Mouse (Mus musculus) forebrain, embryonic 16.5 days (tissue): ENCODE measurements around the gene Trim40. TPM values are rescaled to one million over a fixed set of nuclear protein-coding genes. Genes with fewer than 3 reads are reported as not detected.

Source experiments
- ATAC-seq: fragments of 200-750 bp; cut with Nextera tagmentation; 2 replicates; pipeline ENCODE4 v1.8.0; 2017; ENCODE audit warnings: mild to moderate bottlenecking, moderate library complexity
- H3K27ac ChIP-seq: fragments of 300-500 bp; sonication (generic); 2 replicates; pipeline ENCODE4 v1.5.1; 2014; ENCODE audit warnings: low read length, control low read depth
- H3K27me3 ChIP-seq: fragments of 300-500 bp; sonication (generic); replicated peaks from 2 replicates; pipeline ENCODE4 v1.6.1; 2014; ENCODE audit warnings: low read length; ENCODE audit not compliant: control insufficient read depth, insufficient read depth
- H3K36me3 ChIP-seq: fragments of 300-500 bp; sonication (generic); 2 replicates; pipeline ENCODE4 v1.6.1; 2014; ENCODE audit not compliant: control insufficient read depth, insufficient read depth
- H3K4me1 ChIP-seq: fragments of 300-500 bp; sonication (generic); replicated peaks from 2 replicates; pipeline ENCODE4 v1.6.1; 2014; ENCODE audit warnings: low read length; ENCODE audit not compliant: control insufficient read depth, insufficient read depth
- H3K4me2 ChIP-seq: fragments of 300-500 bp; sonication (generic); 2 replicates; pipeline ENCODE4 v1.6.1; 2014; ENCODE audit warnings: mild to moderate bottlenecking, low read length, control low read depth
- H3K4me3 ChIP-seq: fragments of 300-500 bp; sonication (generic); replicated peaks from 2 replicates; pipeline ENCODE4 v1.5.1; 2014; ENCODE audit warnings: mild to moderate bottlenecking, low read length, control low read depth
- H3K9ac ChIP-seq: fragments of 300-500 bp; sonication (generic); replicated peaks from 2 replicates; pipeline ENCODE4 v1.6.1; 2014; ENCODE audit warnings: low read depth, low read length, control low read depth
- H3K9me3 ChIP-seq: fragments of 300-500 bp; sonication (generic); 2 replicates; pipeline ENCODE4 v1.6.1; 2016; ENCODE audit warnings: low read length; ENCODE audit not compliant: control insufficient read depth
- WGBS: fragments of 180-500 bp; shearing (Covaris S2); extraction: QIAGEN DNeasy Blood & Tissue Kit; methylation state at CpG from one replicate; pipeline ENCODE4 v1.1.7; 2014; 5-methylcytosine and 5-hydroxymethylcytosine counted together
- polyA plus RNA-seq: library from polyadenylated mRNA; unstranded; fragments of >200 nt; fragmentation: Nextera tagmentation; extraction: Ambion mirVana; gene quantifications from 2 replicates; pipeline ENCODE4 v1.2.1, GENCODE M21; 2015

The Trim40 gene
- polyA plus RNA-seq, 1 experiment from 2014 or later = not detected

DNA sequence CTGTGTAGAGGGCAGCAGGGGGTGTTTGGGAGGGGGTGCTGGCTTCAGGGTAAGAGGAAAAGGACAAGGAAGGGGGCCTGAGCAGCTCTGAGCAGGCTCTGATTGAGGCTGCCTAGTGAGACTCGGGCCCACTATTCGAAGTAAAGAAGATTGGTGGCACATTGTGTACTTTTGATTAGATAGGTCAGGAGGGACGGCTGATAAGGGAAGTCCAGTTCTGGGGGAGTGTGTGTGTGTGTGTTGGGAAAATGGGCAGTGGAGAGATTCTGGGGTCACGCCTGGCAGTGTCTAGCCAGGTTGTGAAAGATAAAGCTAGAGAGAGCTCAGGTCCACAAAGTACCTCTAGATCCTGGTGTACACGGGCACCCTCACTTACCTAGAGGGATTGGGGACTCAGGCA is 38.3 kb downstream of the Trim40 start:
- no peak overlapping the region for H3K4me2 ChIP-seq
- WGBS = 91% methylated on average over 5 of the region's 5 CpGs
- H3K27ac ChIP-seq = no peak overlapping the region
- no peaks in the 10 kb centered on the region for H3K27me3 ChIP-seq
- no peaks in the 10 kb centered on the region for H3K4me1 ChIP-seq
- no peak overlapping the region for H3K4me3 ChIP-seq
- no peaks in the 10 kb centered on the region for H3K9me3 ChIP-seq
- no peak for ATAC-seq
- peaks cover 8% of the 10 kb centered on the region for H3K36me3 ChIP-seq
- no peak overlapping the region for H3K9ac ChIP-seq

DNA sequence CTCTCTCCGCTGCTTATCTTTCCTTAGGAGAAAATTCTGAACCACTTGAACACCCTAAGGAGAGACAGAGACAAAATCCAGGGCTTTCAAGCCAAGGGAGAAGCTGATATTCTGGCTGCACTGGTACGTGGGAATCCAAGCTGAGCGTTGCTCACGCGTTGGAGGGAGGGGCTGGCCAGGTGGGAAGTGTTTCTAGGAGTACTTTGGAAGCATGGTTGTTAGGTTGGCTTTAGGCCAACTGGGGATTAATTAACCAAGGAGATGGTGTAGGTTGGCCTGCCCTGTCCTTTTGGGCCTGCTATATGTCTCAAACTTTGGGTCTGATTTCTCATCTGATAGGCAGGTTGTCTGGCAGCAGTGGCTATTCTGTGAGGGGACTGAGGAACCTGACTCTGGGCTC is 38.7 kb downstream of the Trim40 start:
- H3K27ac ChIP-seq = no peak overlapping the region
- H3K27me3 ChIP-seq = no peaks in the 10 kb centered on the region
- H3K4me1 ChIP-seq = no peaks in the 10 kb centered on the region
- no peaks in the 10 kb centered on the region for H3K9me3 ChIP-seq
- peaks cover 6% of the 10 kb centered on the region for H3K36me3 ChIP-seq
- no peak overlapping the region for H3K4me2 ChIP-seq
- H3K9ac ChIP-seq = no peak overlapping the region
- no peak for ATAC-seq
- H3K4me3 ChIP-seq = no peak overlapping the region
- WGBS = 84% methylated on average over 5 of the region's 5 CpGs

DNA sequence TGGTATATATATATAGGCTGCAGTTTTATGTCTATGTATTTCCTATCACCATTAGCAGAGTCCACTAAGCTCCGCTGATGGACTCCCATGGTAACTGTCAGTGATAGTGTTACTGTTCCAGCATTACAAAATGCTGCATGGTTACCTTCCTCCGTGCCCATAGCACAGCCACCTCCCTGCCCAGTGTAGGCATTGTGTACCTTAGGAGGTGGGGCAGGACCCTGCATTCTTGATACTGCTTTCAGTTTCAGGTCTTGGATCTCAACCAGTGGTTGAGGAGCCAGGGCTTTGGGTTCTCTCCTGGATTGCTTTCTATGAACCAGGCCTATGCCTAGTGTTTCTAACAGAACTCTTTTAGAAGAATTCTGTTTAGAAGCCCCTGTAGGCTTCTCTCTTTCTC is 39.9 kb downstream of the Trim40 start:
- ATAC-seq = no peak
- 92% methylated on average over 2 of the region's 2 CpGs for WGBS
- H3K4me3 ChIP-seq = no peak overlapping the region
- H3K36me3 ChIP-seq = peaks cover 6% of the 10 kb centered on the region
- H3K27me3 ChIP-seq = no peaks in the 10 kb centered on the region
- no peak overlapping the region for H3K4me2 ChIP-seq
- H3K27ac ChIP-seq = no peak overlapping the region
- no peak overlapping the region for H3K9ac ChIP-seq
- H3K4me1 ChIP-seq = no peaks in the 10 kb centered on the region
- no peaks in the 10 kb centered on the region for H3K9me3 ChIP-seq

DNA sequence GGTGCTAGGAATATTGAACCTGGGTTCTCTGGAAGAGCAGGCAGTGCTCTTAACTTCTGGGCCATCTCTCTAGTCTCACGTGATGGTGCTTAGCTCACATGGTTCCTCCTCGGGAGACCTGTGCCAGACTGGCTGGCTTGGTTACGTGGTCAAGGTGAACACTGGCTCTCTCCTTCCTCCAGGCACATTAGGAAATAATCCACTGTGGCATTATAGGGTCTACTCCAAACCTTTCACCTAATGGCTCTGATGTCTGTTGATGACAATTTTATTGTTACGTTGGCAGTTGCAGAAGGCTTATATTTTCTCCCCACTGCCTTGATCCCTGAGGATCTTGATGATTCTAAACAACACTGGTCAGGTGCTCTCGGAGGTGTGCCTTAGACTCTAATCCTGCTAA is 41.0 kb downstream of the Trim40 start:
- Histone ChIP-seq H3K4me2 (no peak overlapping the region), H3K27me3 (no peaks in the 10 kb centered on the region), H3K27ac (no peak overlapping the region), H3K4me3 (no peak overlapping the region), H3K36me3 (peaks cover 3% of the 10 kb centered on the region; the same call in 1 of the 2 replicates), H3K9ac (no peak overlapping the region), H3K9me3 (no peaks in the 10 kb centered on the region), H3K4me1 (no peaks in the 10 kb centered on the region)
- ATAC-seq = no peak
- 84% methylated on average over 5 of the region's 5 CpGs for WGBS

DNA sequence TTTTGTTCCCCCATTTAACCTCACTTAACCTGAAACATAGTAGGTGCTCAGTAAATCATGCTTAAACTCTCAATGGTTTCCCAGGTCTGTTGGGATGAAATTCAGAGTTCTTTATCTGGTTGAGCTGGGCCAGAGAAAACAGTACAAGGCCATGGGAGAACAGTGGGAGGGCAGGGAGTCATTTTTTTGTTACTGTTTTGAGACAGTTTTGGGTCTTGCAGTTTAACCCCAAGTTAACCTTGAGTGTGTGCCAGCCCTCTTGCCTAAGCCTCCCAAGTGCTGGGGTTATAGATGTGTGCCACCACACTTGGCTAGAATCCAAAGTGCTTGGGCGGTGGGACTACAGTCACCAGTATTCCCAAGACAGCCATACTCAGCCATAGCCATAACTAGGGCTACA is 45.2 kb downstream of the Trim40 start:
- H3K9me3 ChIP-seq = no peaks in the 10 kb centered on the region
- no peaks in the 10 kb centered on the region for H3K4me1 ChIP-seq
- H3K4me3 ChIP-seq = no peak overlapping the region
- H3K27me3 ChIP-seq = no peaks in the 10 kb centered on the region
- no peak overlapping the region for H3K4me2 ChIP-seq
- WGBS = 50% methylated on average over 1 of the region's 1 CpGs
- ATAC-seq = no peak
- H3K9ac ChIP-seq = no peak overlapping the region
- no peak overlapping the region for H3K27ac ChIP-seq
- H3K36me3 ChIP-seq = no peaks in the 10 kb centered on the region

DNA sequence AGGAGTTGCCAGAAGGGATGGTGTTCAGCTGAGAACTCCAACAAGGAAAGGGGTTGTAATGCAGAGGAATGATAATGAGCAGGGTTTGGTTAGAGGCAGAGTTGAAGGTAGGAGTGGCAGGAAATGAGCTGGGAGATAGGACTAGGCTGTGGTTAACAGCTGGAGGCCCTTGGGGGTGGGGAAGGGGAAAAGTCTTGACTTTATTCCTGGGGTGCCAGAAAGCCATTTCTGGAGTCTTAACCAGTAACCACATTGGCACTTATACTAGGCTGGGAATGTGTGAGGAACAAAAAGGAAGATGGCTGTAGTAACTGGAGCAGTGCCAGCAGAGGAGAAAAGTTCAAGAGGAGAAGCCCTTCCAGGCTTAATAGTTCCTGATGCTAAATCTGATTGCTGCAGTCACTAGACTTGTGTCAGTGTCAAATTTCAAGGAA is 45.6 kb downstream of the Trim40 start:
- Histone ChIP-seq H3K4me2 (no peak overlapping the region), H3K36me3 (no peaks in the 10 kb centered on the region), H3K9me3 (no peaks in the 10 kb centered on the region), H3K4me3 (no peak overlapping the region), H3K27ac (no peak overlapping the region), H3K4me1 (no peaks in the 10 kb centered on the region), H3K27me3 (no peaks in the 10 kb centered on the region), H3K9ac (no peak overlapping the region)
- ATAC-seq = no peak

DNA sequence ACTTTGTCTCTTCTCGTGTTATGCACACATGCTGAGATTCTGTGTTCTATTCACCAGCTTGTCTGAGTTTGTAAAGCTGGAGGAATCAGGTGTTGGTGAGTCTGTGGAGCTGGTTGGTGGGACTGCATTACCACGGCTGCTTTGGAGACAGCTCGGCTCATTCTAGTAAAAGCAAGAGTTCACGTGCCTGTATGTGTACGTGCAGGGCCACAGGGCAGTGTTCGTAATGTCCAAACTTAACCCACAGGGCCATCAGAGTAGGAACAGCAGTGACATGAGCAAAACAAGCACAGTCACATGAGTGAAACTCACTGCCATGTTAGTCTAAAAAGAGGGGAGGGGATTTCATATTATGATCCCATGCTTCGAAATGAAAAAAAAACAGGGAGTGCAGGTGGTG is 46.2 kb downstream of the Trim40 start:
- H3K27me3 ChIP-seq = no peaks in the 10 kb centered on the region
- no peaks in the 10 kb centered on the region for H3K36me3 ChIP-seq
- no peak overlapping the region for H3K4me2 ChIP-seq
- H3K9me3 ChIP-seq = no peaks in the 10 kb centered on the region
- no peak overlapping the region for H3K4me3 ChIP-seq
- H3K27ac ChIP-seq = no peak overlapping the region
- ATAC-seq = no peak
- H3K9ac ChIP-seq = no peak overlapping the region
- WGBS = 85% methylated on average over 7 of the region's 7 CpGs
- H3K4me1 ChIP-seq = no peaks in the 10 kb centered on the region

DNA sequence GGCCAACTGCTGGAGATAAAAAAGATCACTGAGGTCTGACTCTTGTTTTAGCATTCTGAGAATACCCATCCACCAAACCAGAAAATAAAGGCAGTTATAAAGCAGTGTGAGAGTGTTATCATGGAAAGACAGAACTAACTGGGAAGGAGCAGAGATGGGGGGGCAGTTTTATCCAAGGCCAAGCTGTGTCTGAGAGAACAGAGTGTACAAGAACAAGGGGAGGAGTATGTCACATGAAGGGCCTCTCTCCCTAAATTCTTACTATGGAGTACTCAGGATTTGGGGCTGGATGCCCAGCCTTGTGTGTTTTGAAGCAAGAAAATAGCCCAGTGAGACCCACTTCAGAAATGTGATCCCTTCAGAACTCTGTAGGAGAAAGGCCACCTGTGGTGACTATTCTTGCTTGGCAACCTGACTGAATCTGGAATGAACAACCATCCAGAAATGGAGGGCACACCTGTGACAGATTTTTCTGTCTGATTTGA is 48.9 kb downstream of the Trim40 start:
- Histone ChIP-seq H3K27ac (no peak overlapping the region), H3K9me3 (no peaks in the 10 kb centered on the region), H3K4me2 (no peak overlapping the region), H3K9ac (no peak overlapping the region), H3K4me1 (peaks cover 12% of the 10 kb centered on the region), H3K27me3 (no peaks in the 10 kb centered on the region), H3K36me3 (no peaks in the 10 kb centered on the region), H3K4me3 (no peak overlapping the region)
- ATAC-seq = no peak

DNA sequence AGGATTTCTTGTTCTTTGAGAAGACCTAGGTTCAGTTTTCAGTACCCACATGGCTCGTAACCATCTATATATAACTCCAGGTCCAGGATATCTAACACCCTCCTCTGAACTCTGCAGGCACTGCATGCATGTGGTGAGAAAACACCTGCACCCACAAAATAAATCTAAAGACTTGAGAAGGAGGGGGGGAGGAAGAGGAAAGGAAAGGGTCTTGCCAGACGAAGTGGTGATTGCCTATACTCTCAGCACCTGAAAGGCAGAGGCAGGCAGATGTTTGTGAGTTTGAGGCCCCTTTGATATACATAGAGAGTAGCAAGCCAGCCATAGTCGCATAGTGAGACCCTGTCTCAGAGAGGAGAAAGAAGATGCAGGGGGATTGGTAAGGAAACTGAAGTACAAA is 50.0 kb downstream of the Trim40 start:
- Histone ChIP-seq H3K4me3 (no peak overlapping the region), H3K9me3 (no peaks in the 10 kb centered on the region), H3K27ac (no peak overlapping the region), H3K4me2 (no peak overlapping the region), H3K9ac (no peak overlapping the region), H3K27me3 (no peaks in the 10 kb centered on the region), H3K4me1 (peaks cover 14% of the 10 kb centered on the region), H3K36me3 (no peaks in the 10 kb centered on the region)
- 90% methylated on average over 3 of the region's 3 CpGs for WGBS
- no peak for ATAC-seq

DNA sequence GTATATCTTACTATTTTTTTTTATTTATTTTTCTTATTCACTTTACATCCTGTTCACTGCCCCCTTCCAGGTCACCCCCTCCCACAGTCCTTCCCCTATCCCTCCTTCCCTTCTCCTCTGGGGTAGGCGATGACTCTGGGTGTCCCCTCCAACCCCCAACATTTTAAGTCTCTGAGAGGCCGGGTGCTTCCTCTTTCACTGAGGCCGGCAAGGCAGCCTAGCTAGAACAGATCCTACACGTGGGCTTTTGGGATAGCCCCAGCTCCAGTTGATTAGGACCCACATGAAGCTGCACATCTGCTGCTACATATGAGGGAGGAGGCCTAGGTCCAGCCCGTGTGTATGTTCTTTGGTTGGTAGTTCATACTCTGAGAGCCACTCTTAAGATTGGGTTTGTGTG is 50.9 kb downstream of the Trim40 start:
- no peaks in the 10 kb centered on the region for H3K36me3 ChIP-seq
- H3K4me2 ChIP-seq = no peak overlapping the region
- H3K9me3 ChIP-seq = no peaks in the 10 kb centered on the region
- 87% methylated on average over 5 of the region's 5 CpGs for WGBS
- H3K27ac ChIP-seq = no peak overlapping the region
- no peaks in the 10 kb centered on the region for H3K27me3 ChIP-seq
- peaks cover 14% of the 10 kb centered on the region for H3K4me1 ChIP-seq
- H3K9ac ChIP-seq = no peak overlapping the region
- H3K4me3 ChIP-seq = no peak overlapping the region
- ATAC-seq = no peak
